Mouse (Mus musculus) left cerebral cortex, adult 2 months (tissue): ENCODE measurements around the gene Emilin2. TPM values are rescaled to one million over a fixed set of nuclear protein-coding genes. Genes with fewer than 3 reads are reported as not detected.

Experiments
- DNase-seq, 2 experiments: peaks; one replicate each; pipeline ENCODE4 v3.0.0; 2021 to 2022; ENCODE audit warnings: low spot score in 2 of 2, mixed read lengths in 1 of 2; ENCODE audit errors: extremely low spot score in 1 of 2
- H3K27ac ChIP-seq: fragments of 200-600 bp; 2 replicates; pipeline ENCODE4 v1.8.1; 2022
- H3K4me3 ChIP-seq: fragments of 200-600 bp; 2 replicates; pipeline ENCODE4 v1.8.1; 2022
- CTCF ChIP-seq: fragments of 200-600 bp; IDR thresholded peaks from 2 replicates; pipeline ENCODE4 v1.8.1; 2022; ENCODE audit warnings: antibody characterized with exemption, mild to moderate bottlenecking, moderate library complexity
- intact Hi-C: fragments of 180-260 bp; cut with DNase I; formaldehyde crosslinking; loops from one replicate; pipeline ENCODE4 v1.15.1; 2025
- total RNA-seq, 2 experiments: library from RNA; stranded (reverse); gene quantifications; 2 replicates each; pipeline ENCODE4 v1.2.3; 2021

Gene Emilin2
- total RNA-seq, 2 experiments from 2014 or later: 1.7 to 2.0 TPM

- intact Hi-C loops: no loop called here
- no peak for TF ChIP-seq CTCF
- Histone ChIP-seq H3K27ac (no peak overlapping the region), H3K4me3 (no peak overlapping the region)
- DNase-seq: no peak
Observed at GRCm38 (mm10) chr17:71277701-71278491, 33.9 kb downstream of the Emilin2 start.

DNA sequence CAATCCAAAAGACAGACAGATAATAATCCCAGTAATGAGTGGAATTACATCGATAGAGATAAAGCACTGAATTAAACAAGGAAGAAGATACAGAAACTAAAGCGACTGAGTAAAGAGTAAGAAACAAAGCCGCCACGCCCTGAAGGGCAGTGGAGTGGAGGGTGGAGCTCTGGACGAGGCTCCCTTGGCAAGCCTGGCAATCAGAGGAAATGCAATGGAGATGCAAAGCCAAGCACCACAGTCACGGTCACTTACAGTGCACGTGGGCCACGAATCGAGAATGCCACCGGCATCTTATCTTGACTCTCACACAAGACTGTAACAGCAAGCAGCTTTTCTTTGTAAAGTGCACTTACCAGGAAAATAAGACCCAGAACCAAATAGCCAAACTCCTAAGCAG lies 35.0 kb downstream of the Emilin2 start:
- intact Hi-C loops: no loop called here
- no peak overlapping the region for H3K27ac ChIP-seq
- no peak overlapping the region for H3K4me3 ChIP-seq
- no peak for DNase-seq
- TF ChIP-seq CTCF: no peak

- no peak for DNase-seq
- intact Hi-C loops: no loop called here
- no peak overlapping the region for H3K27ac ChIP-seq
- no peak for TF ChIP-seq CTCF
- H3K4me3 ChIP-seq: no peak overlapping the region
Observed at GRCm38 (mm10) chr17:71273901-71274300, 37.9 kb downstream of the Emilin2 start.

GRCm38 (mm10) chr17:71268599-71268998 lies 43.2 kb downstream of the Emilin2 start:
- no peak for TF ChIP-seq CTCF
- Histone ChIP-seq H3K4me3 (no peak overlapping the region), H3K27ac (no peak overlapping the region)
- intact Hi-C loops: no loop called here
- DNase-seq: no peak

DNA sequence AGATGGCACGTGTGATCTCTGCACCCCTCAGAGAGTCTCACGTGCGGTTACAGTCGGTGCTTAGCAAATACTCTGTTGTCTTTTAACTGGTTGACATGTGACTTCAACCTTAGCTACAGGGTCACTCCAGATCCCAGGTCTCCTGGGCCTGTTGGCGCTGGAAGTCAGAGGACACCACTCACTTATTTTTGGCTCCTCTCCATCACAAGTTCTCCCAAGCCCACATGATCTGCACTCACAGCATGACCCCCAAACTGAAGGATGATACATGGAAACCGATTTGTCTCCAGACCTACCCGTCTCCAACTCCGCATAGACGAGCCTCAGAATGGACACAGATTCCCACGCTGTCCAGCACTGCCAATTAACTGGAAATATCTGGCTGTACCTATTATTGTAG lies 43.6 kb downstream of the Emilin2 start:
- no peak for DNase-seq
- no peak for TF ChIP-seq CTCF
- H3K4me3 ChIP-seq: no peak overlapping the region
- no peak overlapping the region for H3K27ac ChIP-seq
- intact Hi-C loops: no loop called here

GRCm38 (mm10) chr17:71267374-71267773 lies 44.4 kb downstream of the Emilin2 start:
- no peak overlapping the region for H3K27ac ChIP-seq
- TF ChIP-seq CTCF: no peak
- H3K4me3 ChIP-seq: no peak overlapping the region
- no peak for DNase-seq
- intact Hi-C loops: no loop called here

DNA sequence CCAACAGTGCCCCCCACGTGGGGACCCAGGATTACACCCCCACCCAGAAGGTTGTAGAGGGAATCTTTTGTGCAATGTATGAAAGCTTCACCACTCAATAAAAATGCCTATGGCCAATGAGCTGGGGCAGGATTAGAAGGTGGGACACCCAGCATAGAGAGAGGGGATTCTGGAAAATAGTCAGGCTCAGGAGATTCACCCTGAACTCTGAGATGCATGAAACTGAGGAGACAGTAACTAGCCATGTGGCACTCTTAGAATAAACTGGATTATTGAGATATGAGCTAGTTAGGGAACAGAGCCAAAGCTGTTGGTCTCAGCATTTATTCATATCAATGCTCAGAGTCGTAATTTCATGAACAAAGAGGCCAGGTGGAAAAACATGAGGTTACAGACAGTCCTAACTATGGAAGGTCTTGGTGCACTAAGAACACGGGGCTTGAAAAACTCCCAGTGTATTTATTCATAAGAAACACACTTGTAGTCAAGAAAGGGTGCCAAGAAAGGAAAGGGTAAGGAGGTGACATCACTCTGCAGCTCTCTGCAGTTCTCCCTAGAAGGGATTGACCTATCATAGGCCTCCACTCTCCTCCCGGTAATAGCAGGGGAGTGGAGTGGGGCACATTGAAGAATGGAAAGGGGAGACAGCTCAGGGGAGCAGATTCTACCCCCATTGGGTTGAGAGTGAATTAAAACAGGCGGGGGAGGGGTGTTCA lies 46.3 kb downstream of the Emilin2 start:
- no peak for TF ChIP-seq CTCF
- no peak overlapping the region for H3K27ac ChIP-seq
- intact Hi-C loops: no loop called here
- no peak overlapping the region for H3K4me3 ChIP-seq
- DNase-seq: no peak

DNA sequence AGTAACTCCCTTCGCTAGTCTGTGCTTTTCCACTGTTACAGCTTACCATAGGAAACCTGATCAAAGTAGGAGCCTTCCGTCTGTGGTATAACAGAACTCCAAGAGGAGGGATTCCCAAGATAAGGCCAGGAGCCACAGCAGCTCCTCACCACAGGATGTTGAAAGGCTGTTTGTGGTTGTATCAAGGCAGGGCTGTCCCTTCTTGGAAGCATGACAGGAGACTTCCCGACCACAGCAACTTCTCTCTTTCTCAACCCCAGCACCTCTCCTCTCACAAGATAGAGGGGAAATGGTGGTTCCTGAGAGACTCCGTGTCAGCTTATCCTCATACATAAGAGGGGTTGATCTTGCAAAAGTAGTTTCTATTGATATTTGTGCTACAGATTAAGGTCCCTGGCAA lies 47.0 kb downstream of the Emilin2 start:
- intact Hi-C loops: no loop called here
- no peak for TF ChIP-seq CTCF
- DNase-seq: no peak
- Histone ChIP-seq H3K4me3 (no peak overlapping the region), H3K27ac (no peak overlapping the region)

GRCm38 (mm10) chr17:71263136-71263535 lies 48.6 kb downstream of the Emilin2 start:
- DNase-seq: no peak
- Histone ChIP-seq H3K4me3 (no peak overlapping the region), H3K27ac (no peak overlapping the region)
- TF ChIP-seq CTCF: no peak
- intact Hi-C loops: no loop called here

- no peak; the same call in 1 of the 2 replicates for TF ChIP-seq CTCF
- no peak overlapping the region for H3K4me3 ChIP-seq
- intact Hi-C loops: no loop called here
- no peak overlapping the region for H3K27ac ChIP-seq
- no peak for DNase-seq
Observed at GRCm38 (mm10) chr17:71260658-71261057, 51.1 kb downstream of the Emilin2 start.

DNA sequence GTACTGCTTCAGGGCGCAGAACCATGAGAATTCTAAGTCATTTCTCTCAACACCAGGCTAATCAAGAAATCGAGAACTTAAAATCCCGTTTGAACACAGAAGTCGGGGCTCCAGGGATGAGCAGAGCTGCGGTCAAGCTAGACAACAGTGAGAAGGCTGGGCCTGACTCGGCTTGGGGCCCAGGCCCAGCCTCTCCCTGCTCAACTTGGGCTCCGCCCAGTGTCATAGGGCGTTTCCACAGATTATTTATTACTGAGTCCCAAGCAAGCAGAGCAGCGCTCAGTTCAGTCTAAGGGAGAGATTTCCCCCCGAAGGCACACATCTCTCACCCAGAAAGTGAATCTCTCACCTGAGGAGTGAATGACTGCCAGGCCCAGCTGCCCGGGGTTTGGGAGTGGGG lies 52.1 kb downstream of the Emilin2 start:
- no peak for TF ChIP-seq CTCF
- Histone ChIP-seq H3K4me3 (no peak overlapping the region), H3K27ac (no peak overlapping the region)
- no peak for DNase-seq
- intact Hi-C loops: loop anchor here (5.0 kb wide), 1 partner anchor 48 kb away; no protein-coding TSS in a partner anchor

GRCm38 (mm10) chr17:71256806-71257536 lies 54.8 kb downstream of the Emilin2 start:
- TF ChIP-seq CTCF: no peak
- intact Hi-C loops: loop anchor here (5.0 kb wide), 1 partner anchor 50 kb away; no protein-coding TSS in a partner anchor
- H3K27ac ChIP-seq: no peak overlapping the region
- DNase-seq: no peak
- no peak overlapping the region for H3K4me3 ChIP-seq
